Mouse (Mus musculus) stomach, postnatal 0 days (tissue): ENCODE measurements around the gene Phip.

ENCODE experiments used
- CTCF ChIP-seq: IDR thresholded peaks from 2 replicates; pipeline ENCODE4 v1.5.1; 2016; ENCODE audit warnings: antibody characterized with exemption, low read depth, mild to moderate bottlenecking, moderate library complexity
- EP300 ChIP-seq: optimal IDR thresholded peaks from 2 replicates; pipeline ENCODE3; 2016; ENCODE audit warnings: antibody characterized with exemption

DNA sequence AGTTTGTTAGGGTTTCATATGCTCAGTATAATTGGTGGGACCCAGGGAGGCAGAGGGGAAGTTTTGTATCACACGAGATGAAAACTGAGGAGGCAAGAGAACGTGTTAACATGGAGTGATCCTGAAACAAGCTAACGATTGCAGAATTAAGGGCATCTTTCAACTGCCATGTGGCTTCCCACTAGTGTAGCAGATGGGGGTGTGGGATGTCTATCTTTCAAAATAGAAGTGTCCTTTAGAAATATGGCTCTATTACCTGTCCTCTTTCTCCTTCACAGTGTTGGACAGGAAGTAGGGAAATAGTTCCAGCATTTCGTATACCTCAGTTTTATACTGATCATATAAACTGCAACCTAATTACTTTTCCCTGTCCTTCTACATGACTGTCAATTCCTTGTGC lies 119.1 kb downstream of the Phip start:
- TF ChIP-seq CTCF, result no peak
- TF ChIP-seq EP300, result no peak
